Mouse (Mus musculus) cerebellum, adult 2 months (tissue): ENCODE results near the gene Rsg1. TPM values are rescaled to one million over a fixed set of nuclear protein-coding genes. Genes with fewer than 3 reads are reported as not detected.

Source experiments
- DNase-seq, 2 experiments: peaks; one replicate each; pipeline ENCODE4 v3.0.0; 2021
- H3K27ac ChIP-seq: fragments of 200-500 bp; 2 replicates; pipeline ENCODE4 v1.5.1; 2012; ENCODE audit warnings: low read length, control low read depth, inconsistent platforms; ENCODE audit not compliant: insufficient read depth
- H3K27me3 ChIP-seq: fragments of 200-500 bp; 2 replicates; pipeline ENCODE4 v1.6.1; 2012; ENCODE audit warnings: inconsistent platforms, mild to moderate bottlenecking, low read length, moderate library complexity; ENCODE audit not compliant: control insufficient read depth, insufficient read depth
- H3K4me1 ChIP-seq: fragments of 200-500 bp; 2 replicates; pipeline ENCODE4 v1.6.1; 2011; ENCODE audit warnings: low read length; ENCODE audit not compliant: control insufficient read depth, insufficient read depth
- H3K4me3 ChIP-seq: fragments of 200-500 bp; replicated peaks from 2 replicates; pipeline ENCODE3; 2011; ENCODE audit warnings: mild to moderate bottlenecking, low read depth, low read length, control low read depth; ENCODE audit not compliant: insufficient read depth
- CTCF ChIP-seq: fragments of 200-500 bp; IDR thresholded peaks from 2 replicates; pipeline ENCODE4 v1.5.1; 2011; ENCODE audit warnings: low read depth, mild to moderate bottlenecking, control low read depth, low read length, moderate library complexity, borderline replicate concordance; ENCODE audit not compliant: insufficient read depth
- POLR2A ChIP-seq: fragments of 200-500 bp; IDR thresholded peaks from 2 replicates; pipeline ENCODE4 v1.6.1; 2011; ENCODE audit warnings: low read length, control low read depth, borderline replicate concordance; ENCODE audit not compliant: insufficient read depth
- WGBS: fragments of 180-500 bp; shearing (Covaris S2); methylation state at CpG from one replicate; pipeline ENCODE4 v1.1.7; 2018; 5-methylcytosine and 5-hydroxymethylcytosine counted together
- polyA plus RNA-seq: library from polyadenylated mRNA; depleted of rRNA; stranded (reverse); fragments of >200 nt; gene quantifications from 2 replicates; pipeline ENCODE4 v1.2.3, GENCODE M21; 2012

Rsg1 gene
- polyA plus RNA-seq, 1 experiment = 4.7 TPM

GRCm38 (mm10) chr4:141265979-141266637 is 52.4 kb downstream of the Rsg1 start:
- no peak for TF ChIP-seq POLR2A
- no peak for TF ChIP-seq CTCF
- no peak for DNase-seq
- H3K27me3 ChIP-seq = no peaks in the 10 kb centered on the region
- 91% methylated on average over 3 of the region's 3 CpGs for WGBS
- no peak overlapping the region for H3K4me3 ChIP-seq
- no peaks in the 10 kb centered on the region for H3K4me1 ChIP-seq
- H3K27ac ChIP-seq = no peak overlapping the region

DNA sequence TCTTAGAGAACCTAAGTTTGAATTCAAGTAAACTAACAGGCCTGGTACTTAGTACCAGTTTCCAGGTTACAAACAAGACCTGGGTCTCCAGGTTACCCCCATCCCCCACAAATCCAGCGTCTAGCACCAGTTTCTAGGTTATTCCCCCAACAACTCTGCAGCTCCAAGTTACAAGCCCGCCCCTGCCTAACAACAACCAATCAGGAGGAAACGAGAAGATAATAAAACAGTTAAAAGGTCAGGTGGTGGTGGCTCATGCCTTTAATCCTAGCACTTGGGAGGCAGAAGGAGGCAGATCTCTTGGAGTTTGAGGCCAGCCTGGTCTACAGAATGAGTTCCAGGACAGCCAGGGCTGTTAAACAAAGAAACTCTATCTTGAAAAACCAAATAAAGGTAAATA is 53.5 kb downstream of the Rsg1 start:
- no peak overlapping the region for H3K4me3 ChIP-seq
- WGBS = 89% methylated on average over 3 of the region's 3 CpGs
- TF ChIP-seq POLR2A (no peak), CTCF (no peak)

GRCm38 (mm10) chr4:141267837-141268236 is 54.1 kb downstream of the Rsg1 start:
- TF ChIP-seq POLR2A (no peak), CTCF (peak; percentile 70)
- WGBS = 15% methylated on average over 9 of the region's 9 CpGs
- Histone ChIP-seq H3K27me3 (no peaks in the 10 kb centered on the region), H3K4me3 (no peak overlapping the region), H3K4me1 (no peaks in the 10 kb centered on the region), H3K27ac (no peak overlapping the region)
- peak; percentile 22 to 40 for DNase-seq

More for the DNA sequence above, 53.5 kb downstream of the Rsg1 start:
- Histone ChIP-seq H3K27ac (no peak overlapping the region), H3K27me3 (no peaks in the 10 kb centered on the region), H3K4me1 (no peaks in the 10 kb centered on the region)
- no peak for DNase-seq

- no peak for TF ChIP-seq POLR2A
- no peak for TF ChIP-seq CTCF
- no peak overlapping the region for H3K27ac ChIP-seq
- H3K4me3 ChIP-seq = no peak overlapping the region
- no peaks in the 10 kb centered on the region for H3K4me1 ChIP-seq
- 77% methylated on average over 4 of the region's 4 CpGs for WGBS
- H3K27me3 ChIP-seq = no peaks in the 10 kb centered on the region
- DNase-seq = no peak
These were observed 54.6 kb downstream of the Rsg1 start for GRCm38 (mm10) chr4:141268350-141268749.

GRCm38 (mm10) chr4:141269080-141269479 is 55.3 kb downstream of the Rsg1 start:
- H3K4me1 ChIP-seq = no peaks in the 10 kb centered on the region
- whole genome bisulfite sequencing = 84% methylated on average over 6 of the region's 6 CpGs

DNA sequence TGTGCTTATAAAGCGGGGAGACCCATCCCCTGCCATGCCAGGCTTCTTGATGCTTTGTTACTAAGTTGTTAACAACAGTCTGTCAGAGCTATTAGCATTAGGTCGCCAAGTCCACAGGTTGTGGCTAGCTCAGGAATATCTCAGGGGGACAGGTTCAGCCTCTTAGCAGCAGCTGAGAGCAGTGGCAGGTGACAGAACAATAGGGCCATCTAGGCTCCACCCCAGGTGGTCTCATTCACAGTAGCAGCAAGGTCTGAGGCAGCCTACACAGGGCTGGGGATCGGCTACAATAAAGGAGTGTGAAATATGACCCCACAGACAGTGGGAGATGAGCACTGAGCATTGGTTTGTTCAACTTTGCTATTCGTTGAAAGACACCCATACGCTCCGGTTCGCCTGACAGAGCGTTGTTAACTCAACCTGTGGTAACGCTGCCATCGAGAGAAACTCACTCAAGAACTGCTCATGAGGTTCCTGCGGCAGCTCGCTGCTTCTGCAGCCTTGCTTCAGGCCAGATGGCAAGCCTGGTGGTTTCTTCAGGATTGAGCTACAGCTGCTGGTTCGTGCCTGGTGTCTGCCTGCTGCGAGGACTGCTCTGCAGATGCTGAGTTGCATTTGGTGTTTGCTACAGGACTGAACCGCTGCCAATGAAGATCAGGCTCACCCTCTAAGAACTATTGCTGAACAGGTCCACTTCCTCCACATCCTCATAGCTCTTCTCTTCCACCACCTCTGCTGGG is 56.6 kb downstream of the Rsg1 start:
- no peak overlapping the region for H3K4me3 ChIP-seq
- H3K27ac ChIP-seq = no peak overlapping the region
- 59% methylated on average over 15 of the region's 15 CpGs for WGBS
- TF ChIP-seq POLR2A (no peak), CTCF (no peak)
- H3K4me1 ChIP-seq = no peaks in the 10 kb centered on the region
- no peak for DNase-seq
- no peaks in the 10 kb centered on the region for H3K27me3 ChIP-seq

More at GRCm38 (mm10) chr4:141269080-141269479, 55.3 kb downstream of the Rsg1 start:
- TF ChIP-seq CTCF = no peak
- TF ChIP-seq POLR2A = no peak
- no peak overlapping the region for H3K4me3 ChIP-seq
- H3K27me3 ChIP-seq = no peaks in the 10 kb centered on the region
- no peak for DNase-seq
- H3K27ac ChIP-seq = no peak overlapping the region

DNA sequence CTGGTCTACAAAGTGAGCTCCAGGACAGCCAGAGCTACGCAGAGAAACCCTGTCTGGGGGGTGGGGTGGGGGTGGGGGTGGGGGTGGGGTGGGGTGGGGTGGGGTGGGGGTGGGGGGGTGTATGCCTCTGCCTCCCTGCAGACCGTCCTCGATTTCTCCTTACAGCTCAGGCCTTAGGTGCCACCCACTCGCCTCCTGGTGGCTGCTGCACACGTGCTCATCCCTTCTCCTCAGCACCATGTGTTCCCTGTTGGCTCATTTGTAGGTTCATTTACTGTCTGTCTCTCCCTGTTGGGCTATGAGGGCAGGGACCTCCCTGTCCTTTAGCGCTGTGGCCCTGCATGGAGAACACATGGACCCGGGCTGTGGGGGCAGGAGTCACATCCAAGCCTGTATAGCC is 57.5 kb downstream of the Rsg1 start:
- no peak for TF ChIP-seq POLR2A
- H3K4me3 ChIP-seq = no peak overlapping the region
- DNase-seq = no peak
- no peaks in the 10 kb centered on the region for H3K27me3 ChIP-seq
- 77% methylated on average over 7 of the region's 7 CpGs for WGBS
- no peaks in the 10 kb centered on the region for H3K4me1 ChIP-seq
- H3K27ac ChIP-seq = no peak overlapping the region

GRCm38 (mm10) chr4:141271721-141272120 is 58.0 kb downstream of the Rsg1 start:
- no peak overlapping the region for H3K27ac ChIP-seq
- no peak for DNase-seq
- 86% methylated on average over 6 of the region's 6 CpGs for WGBS
- TF ChIP-seq POLR2A (no peak), CTCF (no peak)
- H3K4me1 ChIP-seq = no peaks in the 10 kb centered on the region
- H3K27me3 ChIP-seq = no peaks in the 10 kb centered on the region
- no peak overlapping the region for H3K4me3 ChIP-seq

GRCm38 (mm10) chr4:141272878-141273277 is 59.1 kb downstream of the Rsg1 start:
- Histone ChIP-seq H3K4me3 (no peak overlapping the region), H3K27ac (no peak overlapping the region), H3K4me1 (no peaks in the 10 kb centered on the region), H3K27me3 (no peaks in the 10 kb centered on the region)
- DNase-seq = no peak
- TF ChIP-seq POLR2A (no peak), CTCF (no peak)
- WGBS = 26% methylated on average over 14 of the region's 14 CpGs
